Mouse (Mus musculus): ENCODE data around the gene Rem2. TPM values are rescaled to one million over a fixed set of nuclear protein-coding genes. Genes with fewer than 3 reads are reported as not detected.

Gene Rem2
- polyA plus RNA-seq, 1 experiment from 2014 or later: 52.3 TPM

- peaks cover 60% of the 10 kb centered on the region for H3K4me1 ChIP-seq (replicated peaks)
- no peaks in the 10 kb centered on the region for H3K27me3 ChIP-seq
- no peaks in the 10 kb centered on the region for H3K9me3 ChIP-seq
- 70% methylated on average over 12 of the region's 12 CpGs for WGBS
- ATAC-seq: no peak
- 0 out of 2 replicates have a peak overlapping the region, but pooled peaks have one; percentile 87 for H3K27ac ChIP-seq
- peak overlapping the region; percentile 68 for H3K4me2 ChIP-seq (replicated peaks)
- peak overlapping the region; percentile 57 for H3K4me3 ChIP-seq (replicated peaks)
- H3K9ac ChIP-seq (replicated peaks): peak overlapping the region; percentile 83; the same call in 1 of the 2 replicates
- H3K36me3 ChIP-seq: 0 out of 2 replicates have a peak, but pooled peaks cover 11% of the 10 kb centered on the region
Measured at GRCm38 (mm10) chr14:54433941-54434531, 41.9 kb upstream of the Rem2 start.

GRCm38 (mm10) chr14:54435194-54435918, 40.5 kb upstream of the Rem2 start:
- no peak overlapping the region for H3K27ac ChIP-seq
- whole genome bisulfite sequencing: 90% methylated on average over 11 of the region's 11 CpGs

GRCm38 (mm10) chr14:54439155-54439554, 36.7 kb upstream of the Rem2 start:
- Histone ChIP-seq H3K4me1 (replicated peaks) (peaks cover 9% of the 10 kb centered on the region), H3K4me3 (replicated peaks) (no peak overlapping the region), H3K9ac (replicated peaks) (no peak overlapping the region), H3K27me3 (no peaks in the 10 kb centered on the region), H3K27ac (no peak overlapping the region), H3K4me2 (replicated peaks) (no peak overlapping the region), H3K36me3 (peaks cover 24% of the 10 kb centered on the region), H3K9me3 (no peaks in the 10 kb centered on the region)
- WGBS: 64% methylated on average over 12 of the region's 12 CpGs
- ATAC-seq: no peak

More at GRCm38 (mm10) chr14:54435194-54435918, 40.5 kb upstream of the Rem2 start:
- Histone ChIP-seq H3K27me3 (no peaks in the 10 kb centered on the region), H3K36me3 (peaks cover 19% of the 10 kb centered on the region), H3K4me2 (replicated peaks) (no peak overlapping the region), H3K9ac (replicated peaks) (no peak overlapping the region), H3K9me3 (no peaks in the 10 kb centered on the region), H3K4me1 (replicated peaks) (peaks cover 47% of the 10 kb centered on the region), H3K4me3 (replicated peaks) (no peak overlapping the region)
- no peak for ATAC-seq

DNA sequence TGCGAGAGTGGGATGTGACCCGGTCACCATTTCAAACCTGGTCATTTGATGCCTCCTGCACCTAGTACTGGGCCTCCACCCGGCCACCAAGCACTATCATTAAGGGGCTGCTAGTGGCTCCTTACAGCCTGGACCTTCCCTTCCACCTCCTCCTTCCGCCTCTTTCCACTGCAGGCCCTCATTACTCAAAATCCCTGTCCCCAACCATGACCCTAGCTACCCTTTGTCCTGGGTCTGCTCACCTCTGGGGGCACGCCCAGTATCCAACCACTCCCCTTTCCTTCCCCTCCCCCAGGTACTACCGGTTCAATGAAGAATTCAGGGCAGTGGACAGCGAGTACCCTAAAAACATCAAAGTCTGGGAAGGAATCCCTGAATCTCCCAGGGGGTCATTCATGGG, 36.3 kb upstream of the Rem2 start:
- no peak overlapping the region for H3K4me2 ChIP-seq (replicated peaks)

DNA sequence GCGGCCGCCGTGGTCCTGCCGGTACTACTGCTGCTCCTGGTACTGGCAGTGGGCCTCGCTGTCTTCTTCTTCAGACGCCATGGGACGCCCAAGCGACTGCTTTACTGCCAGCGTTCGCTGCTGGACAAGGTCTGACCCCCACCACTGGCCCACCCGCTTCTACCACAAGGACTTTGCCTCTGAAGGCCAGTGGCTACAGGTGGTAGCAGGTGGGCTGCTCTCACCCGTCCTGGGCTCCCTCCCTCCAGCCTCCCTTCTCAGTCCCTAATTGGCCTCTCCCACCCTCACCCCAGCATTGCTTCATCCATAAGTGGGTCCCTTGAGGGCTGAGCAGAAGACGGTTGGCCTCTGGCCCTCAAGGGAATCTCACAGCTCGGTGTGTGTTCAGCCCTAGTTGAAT, 35.4 kb upstream of the Rem2 start:
- H3K4me1 ChIP-seq (replicated peaks): no peaks in the 10 kb centered on the region
- no peak overlapping the region for H3K4me2 ChIP-seq (replicated peaks)
- no peaks in the 10 kb centered on the region for H3K9me3 ChIP-seq
- 93% methylated on average over 14 of the region's 14 CpGs for WGBS
- peaks cover 24% of the 10 kb centered on the region for H3K36me3 ChIP-seq
- no peak overlapping the region for H3K4me3 ChIP-seq (replicated peaks)
- H3K27ac ChIP-seq: no peak overlapping the region
- no peaks in the 10 kb centered on the region for H3K27me3 ChIP-seq
- H3K9ac ChIP-seq (replicated peaks): no peak overlapping the region
- ATAC-seq: no peak

More for the DNA sequence above, 36.3 kb upstream of the Rem2 start:
- Histone ChIP-seq H3K4me3 (replicated peaks) (no peak overlapping the region), H3K27me3 (no peaks in the 10 kb centered on the region), H3K27ac (no peak overlapping the region), H3K9ac (replicated peaks) (no peak overlapping the region), H3K9me3 (no peaks in the 10 kb centered on the region), H3K4me1 (replicated peaks) (peaks cover 5% of the 10 kb centered on the region; the same call in 1 of the 2 replicates), H3K36me3 (peaks cover 24% of the 10 kb centered on the region)
- no peak for ATAC-seq
- 53% methylated on average over 7 of the region's 7 CpGs for WGBS

- H3K4me1 ChIP-seq (replicated peaks): no peaks in the 10 kb centered on the region
- H3K36me3 ChIP-seq: peaks cover 24% of the 10 kb centered on the region
- ATAC-seq: no peak
- H3K4me2 ChIP-seq (replicated peaks): no peak overlapping the region
- H3K27me3 ChIP-seq: no peaks in the 10 kb centered on the region
- WGBS: 81% methylated on average over 4 of the region's 4 CpGs
- no peaks in the 10 kb centered on the region for H3K9me3 ChIP-seq
- no peak overlapping the region for H3K4me3 ChIP-seq (replicated peaks)
- no peak overlapping the region for H3K27ac ChIP-seq
- H3K9ac ChIP-seq (replicated peaks): no peak overlapping the region
Measured at GRCm38 (mm10) chr14:54441365-54441764, 34.5 kb upstream of the Rem2 start.

GRCm38 (mm10) chr14:54442548-54442947, 33.4 kb upstream of the Rem2 start:
- Histone ChIP-seq H3K9me3 (no peaks in the 10 kb centered on the region), H3K9ac (replicated peaks) (no peak overlapping the region), H3K4me1 (replicated peaks) (no peaks in the 10 kb centered on the region), H3K4me3 (replicated peaks) (no peak overlapping the region), H3K4me2 (replicated peaks) (no peak overlapping the region), H3K27me3 (no peaks in the 10 kb centered on the region), H3K36me3 (peaks cover 24% of the 10 kb centered on the region), H3K27ac (no peak overlapping the region)
- 92% methylated on average over 3 of the region's 3 CpGs for WGBS
- no peak for ATAC-seq

- H3K36me3 ChIP-seq: peaks cover 22% of the 10 kb centered on the region
- no peaks in the 10 kb centered on the region for H3K27me3 ChIP-seq
- ATAC-seq: peak; percentile 18; the same call in 1 of the 2 replicates
- no peak overlapping the region for H3K9ac ChIP-seq (replicated peaks)
- no peak overlapping the region for H3K4me2 ChIP-seq (replicated peaks)
- no peak overlapping the region for H3K27ac ChIP-seq
- H3K9me3 ChIP-seq: no peaks in the 10 kb centered on the region
- WGBS: 34% methylated on average over 3 of the region's 3 CpGs
- H3K4me1 ChIP-seq (replicated peaks): no peaks in the 10 kb centered on the region
- no peak overlapping the region for H3K4me3 ChIP-seq (replicated peaks)
Measured at GRCm38 (mm10) chr14:54443196-54443595, 32.7 kb upstream of the Rem2 start.

- WGBS: 69% methylated on average over 15 of the region's 15 CpGs
- H3K27me3 ChIP-seq: no peaks in the 10 kb centered on the region
- H3K27ac ChIP-seq: no peak overlapping the region
- H3K9ac ChIP-seq (replicated peaks): no peak overlapping the region
- peaks cover 18% of the 10 kb centered on the region for H3K36me3 ChIP-seq
- no peaks in the 10 kb centered on the region for H3K9me3 ChIP-seq
- no peak overlapping the region for H3K4me3 ChIP-seq (replicated peaks)
- ATAC-seq: no peak
- H3K4me1 ChIP-seq (replicated peaks): 0 out of 2 replicates have a peak, but pooled peaks cover 3% of the 10 kb centered on the region
- no peak overlapping the region for H3K4me2 ChIP-seq (replicated peaks)
Measured at GRCm38 (mm10) chr14:54443712-54444618, 31.9 kb upstream of the Rem2 start.

DNA sequence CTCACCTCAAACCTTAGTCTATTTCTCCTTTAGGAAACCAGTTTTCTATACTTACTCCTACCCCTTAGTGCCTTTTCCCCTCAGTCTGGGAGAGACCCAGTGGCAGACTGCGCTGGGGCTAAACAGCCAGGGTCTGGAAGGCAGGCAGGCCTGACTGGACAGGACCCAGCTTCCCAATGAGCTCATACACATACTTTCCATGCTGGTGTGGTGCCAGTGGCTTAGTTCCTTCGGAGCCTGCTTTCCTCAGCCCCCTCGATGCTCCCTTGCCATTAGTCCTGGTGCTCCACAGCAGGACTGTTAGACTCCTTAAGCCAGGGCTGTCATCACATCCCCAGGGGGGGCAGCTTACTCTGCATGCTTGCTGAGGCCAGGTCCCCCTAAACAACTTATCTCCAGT, 30.4 kb upstream of the Rem2 start:
- H3K27ac ChIP-seq: no peak overlapping the region
- no peaks in the 10 kb centered on the region for H3K9me3 ChIP-seq
- H3K9ac ChIP-seq (replicated peaks): no peak overlapping the region
- H3K4me2 ChIP-seq (replicated peaks): no peak overlapping the region
- H3K4me3 ChIP-seq (replicated peaks): no peak overlapping the region
- H3K4me1 ChIP-seq (replicated peaks): 0 out of 2 replicates have a peak, but pooled peaks cover 5% of the 10 kb centered on the region
- ATAC-seq: no peak
- 44% methylated on average over 3 of the region's 3 CpGs for WGBS
- H3K36me3 ChIP-seq: peaks cover 4% of the 10 kb centered on the region; the same call in 1 of the 2 replicates
- no peaks in the 10 kb centered on the region for H3K27me3 ChIP-seq

GRCm38 (mm10) chr14:54453566-54453965, 22.3 kb upstream of the Rem2 start:
- WGBS: 85% methylated on average over 9 of the region's 9 CpGs
- Histone ChIP-seq H3K9ac (replicated peaks) (no peak overlapping the region), H3K27ac (no peak overlapping the region), H3K4me3 (replicated peaks) (no peak overlapping the region), H3K9me3 (no peaks in the 10 kb centered on the region), H3K4me2 (replicated peaks) (no peak overlapping the region), H3K36me3 (no peaks in the 10 kb centered on the region), H3K4me1 (replicated peaks) (0 out of 2 replicates have a peak, but pooled peaks cover 5% of the 10 kb centered on the region), H3K27me3 (no peaks in the 10 kb centered on the region)
- ATAC-seq: no peak

All from midbrain, embryonic 13.5 days (tissue).